Mouse (Mus musculus) MEL (cell line): ENCODE data around the gene Magix. TPM values are rescaled to one million over a fixed set of nuclear protein-coding genes. Genes with fewer than 3 reads are reported as not detected.

ENCODE experiments used
- DNase-seq: peaks from one replicate; pipeline ENCODE4 v3.0.0; 2011; ENCODE audit warnings: low read depth, low spot score
- H3K27ac ChIP-seq: 2 replicates; pipeline ENCODE4 v1.5.1; 2012; ENCODE audit warnings: low read depth, mild to moderate bottlenecking, control low read depth, low read length, moderate library complexity; ENCODE audit not compliant: control insufficient read depth
- H3K27me3 ChIP-seq, 2 experiments: fragments of 150-350 bp in 1 of 2; sonication (generic) in 1 of 2; 2 replicates each; pipeline ENCODE4 v1.6.1; 2012; ENCODE audit warnings: low read length in 2 of 2, mild to moderate bottlenecking in 2 of 2, improper control_type of control experiment in 1 of 2, moderate library complexity in 1 of 2; ENCODE audit not compliant: insufficient read depth in 2 of 2, control insufficient read depth in 1 of 2
- H3K36me3 ChIP-seq, 2 experiments: 2 replicates each; pipeline ENCODE4 v1.6.1; 2012 to 2014; ENCODE audit warnings: low read length in 2 of 2, improper control_type of control experiment in 1 of 2, inconsistent platforms in 1 of 2, mild to moderate bottlenecking in 1 of 2; ENCODE audit not compliant: insufficient read depth in 2 of 2, control insufficient read depth in 1 of 2
- H3K4me1 ChIP-seq, 2 experiments: fragments of 150-350 bp in 1 of 2; sonication (generic) in 1 of 2; 2 replicates each; pipeline ENCODE4 v1.6.1; 2012; ENCODE audit warnings: low read length in 2 of 2, improper control_type of control experiment in 1 of 2, mild to moderate bottlenecking in 1 of 2; ENCODE audit not compliant: insufficient read depth in 2 of 2, control insufficient read depth in 1 of 2
- H3K4me3 ChIP-seq, 2 experiments: fragments of 150-350 bp in 1 of 2; sonication (generic) in 1 of 2; 2 replicates each; pipeline ENCODE4 v1.5.1; 2012; ENCODE audit warnings: low read depth in 2 of 2, low read length in 2 of 2, mild to moderate bottlenecking in 2 of 2, moderate library complexity in 2 of 2, control low read depth in 1 of 2, improper control_type of control experiment in 1 of 2; ENCODE audit not compliant: control insufficient read depth in 1 of 2, insufficient read depth in 1 of 2
- H3K79me2 ChIP-seq: 2 replicates; pipeline ENCODE4 v1.6.1; 2012; ENCODE audit warnings: mild to moderate bottlenecking, low read length, moderate library complexity; ENCODE audit not compliant: control insufficient read depth, poor library complexity, insufficient read depth
- H3K9ac ChIP-seq: 2 replicates; pipeline ENCODE4 v1.6.1; 2012; ENCODE audit warnings: low read depth, mild to moderate bottlenecking, control low read depth, low read length, moderate library complexity; ENCODE audit not compliant: control insufficient read depth, poor library complexity, severe bottlenecking
- H3K9me3 ChIP-seq: fragments of 150-350 bp; sonication (generic); replicated peaks from 2 replicates; pipeline ENCODE4 v1.6.1; 2012; ENCODE audit warnings: mild to moderate bottlenecking, low read length, improper control_type of control experiment, moderate library complexity; ENCODE audit not compliant: insufficient read depth
- BHLHE40 ChIP-seq: IDR thresholded peaks from 2 replicates; pipeline ENCODE4 v1.6.1; 2012; ENCODE audit warnings: low read depth, mild to moderate bottlenecking, inconsistent platforms, low read length, improper control_type of control experiment, borderline replicate concordance
- CHD1 ChIP-seq: IDR thresholded peaks from 2 replicates; pipeline ENCODE4 v1.6.1; 2012; ENCODE audit warnings: low read depth, mild to moderate bottlenecking, inconsistent platforms, low read length, improper control_type of control experiment
- CTCF ChIP-seq, 3 experiments: IDR thresholded peaks in 2 of 3; conservative IDR thresholded peaks in 1 of 3; 2 replicates each; pipeline ENCODE4 v1.5.1; 2011 to 2012; ENCODE audit warnings: low read length in 3 of 3, low read depth in 2 of 3, mild to moderate bottlenecking in 2 of 3, improper control_type of control experiment in 1 of 3, inconsistent platforms in 1 of 3, mixed read lengths in 1 of 3, moderate library complexity in 1 of 3; ENCODE audit not compliant: control insufficient read depth in 1 of 3, insufficient read depth in 1 of 3, poor library complexity in 1 of 3, severe bottlenecking in 1 of 3
- ETS1 ChIP-seq: IDR thresholded peaks from 2 replicates; pipeline ENCODE4 v1.6.1; 2012; ENCODE audit warnings: low read depth, mild to moderate bottlenecking, inconsistent platforms, low read length, improper control_type of control experiment, moderate library complexity
- GATA1 ChIP-seq: IDR thresholded peaks from 2 replicates; pipeline ENCODE4 v1.6.1; 2011; ENCODE audit warnings: low read depth, low read length, improper control_type of control experiment
- HCFC1 ChIP-seq: IDR thresholded peaks from 2 replicates; pipeline ENCODE4 v1.6.1; 2012; ENCODE audit warnings: low read depth, mild to moderate bottlenecking, inconsistent platforms, low read length, improper control_type of control experiment, moderate library complexity
- JUND ChIP-seq: IDR thresholded peaks from 2 replicates; pipeline ENCODE4 v1.6.1; 2011; ENCODE audit warnings: low read depth, mild to moderate bottlenecking, improper control_type of control experiment, low read length
- KAT2A ChIP-seq: conservative IDR thresholded peaks from 2 replicates; pipeline ENCODE4 v1.6.1; 2012; ENCODE audit warnings: low read depth, low read length, improper control_type of control experiment, inconsistent platforms
- MAFK ChIP-seq: IDR thresholded peaks from 2 replicates; pipeline ENCODE4 v1.6.1; 2011; ENCODE audit warnings: low read depth, mild to moderate bottlenecking, low read length, improper control_type of control experiment, borderline replicate concordance
- MAX ChIP-seq: IDR thresholded peaks from 2 replicates; pipeline ENCODE4 v1.6.1; 2011; ENCODE audit warnings: low read length, improper control_type of control experiment
- MEF2A ChIP-seq: IDR thresholded peaks from 2 replicates; pipeline ENCODE4 v1.6.1; 2014; ENCODE audit warnings: low read depth, mild to moderate bottlenecking, inconsistent platforms, low read length, improper control_type of control experiment; ENCODE audit not compliant: poor library complexity, insufficient replicate concordance, severe bottlenecking; ENCODE audit errors: extremely low read depth
- MYC ChIP-seq: IDR thresholded peaks from 2 replicates; pipeline ENCODE4 v1.6.1; 2011; ENCODE audit warnings: low read depth, mild to moderate bottlenecking, low read length, improper control_type of control experiment, moderate library complexity
- NRF1 ChIP-seq: IDR thresholded peaks from 2 replicates; pipeline ENCODE4 v1.6.1; 2014; ENCODE audit warnings: low read depth, mild to moderate bottlenecking, inconsistent platforms, low read length, improper control_type of control experiment, moderate library complexity; ENCODE audit not compliant: poor library complexity, insufficient read depth, severe bottlenecking
- POLR2A ChIP-seq, 2 experiments: IDR thresholded peaks; 2 replicates each; pipeline ENCODE4 v1.6.1; 2011 to 2012; ENCODE audit warnings: low read length in 2 of 2, mild to moderate bottlenecking in 2 of 2, control low read depth in 1 of 2, improper control_type of control experiment in 1 of 2, low read depth in 1 of 2, moderate library complexity in 1 of 2; ENCODE audit not compliant: control insufficient read depth in 1 of 2, insufficient read depth in 1 of 2, poor library complexity in 1 of 2
- RAD21 ChIP-seq: IDR thresholded peaks from 2 replicates; pipeline ENCODE4 v1.6.1; 2011; ENCODE audit warnings: mild to moderate bottlenecking, low read depth, low read length, improper control_type of control experiment
- SMC3 ChIP-seq: IDR thresholded peaks from 2 replicates; pipeline ENCODE4 v1.6.1; 2011; ENCODE audit warnings: low read depth, low read length, improper control_type of control experiment
- TAL1 ChIP-seq: IDR thresholded peaks from 2 replicates; pipeline ENCODE4 v1.6.1; 2012; ENCODE audit warnings: mild to moderate bottlenecking, inconsistent platforms, low read length, moderate library complexity, mixed read lengths
- TCF12 ChIP-seq: IDR thresholded peaks from 2 replicates; pipeline ENCODE4 v1.6.1; 2014; ENCODE audit warnings: low read depth, mild to moderate bottlenecking, inconsistent platforms, low read length, improper control_type of control experiment, moderate library complexity
- USF1 ChIP-seq: IDR thresholded peaks from 2 replicates; pipeline ENCODE4 v1.6.1; 2014; ENCODE audit warnings: low read depth, mild to moderate bottlenecking, inconsistent platforms, low read length, improper control_type of control experiment, moderate library complexity
- ZC3H11A ChIP-seq: IDR thresholded peaks from 2 replicates; pipeline ENCODE4 v1.6.1; 2012; ENCODE audit warnings: low read depth, mild to moderate bottlenecking, inconsistent platforms, low read length, improper control_type of control experiment
- ZKSCAN1 ChIP-seq: IDR thresholded peaks from 2 replicates; pipeline ENCODE4 v1.6.1; 2012; ENCODE audit warnings: low read depth, mild to moderate bottlenecking, inconsistent platforms, low read length, improper control_type of control experiment, moderate library complexity
- ZMIZ1 ChIP-seq: IDR thresholded peaks from 2 replicates; pipeline ENCODE4 v1.6.1; 2012; ENCODE audit warnings: low read depth, mild to moderate bottlenecking, inconsistent platforms, low read length, improper control_type of control experiment, moderate library complexity
- ZNF384 ChIP-seq: IDR thresholded peaks from 2 replicates; pipeline ENCODE4 v1.6.1; 2012; ENCODE audit warnings: low read depth, mild to moderate bottlenecking, inconsistent platforms, low read length, improper control_type of control experiment
- polyA plus RNA-seq, 2 experiments: library from polyadenylated mRNA; stranded (reverse) in 1 of 2; unstranded in 1 of 2; fragments of >175 nt in 1 of 2; fragments of >200 nt in 1 of 2; gene quantifications; 2 replicates each; pipeline versions ENCODE4 v1.2.1 to v1.2.4; 2012; ENCODE audit warnings: low replicate concordance in 2 of 2, low read depth in 1 of 2; ENCODE audit not compliant: insufficient read length in 2 of 2, insufficient read depth in 1 of 2, missing spikeins in 1 of 2
- total RNA-seq: library from RNA; depleted of rRNA; stranded (reverse); fragments of 300-350 nt; gene quantifications from 2 replicates; pipeline ENCODE4 v1.2.3, GENCODE M21; 2012

Magix gene
- total and polyA plus RNA-seq, 3 experiments = 0.15 to 0.33 TPM; not detected in 1

DNA sequence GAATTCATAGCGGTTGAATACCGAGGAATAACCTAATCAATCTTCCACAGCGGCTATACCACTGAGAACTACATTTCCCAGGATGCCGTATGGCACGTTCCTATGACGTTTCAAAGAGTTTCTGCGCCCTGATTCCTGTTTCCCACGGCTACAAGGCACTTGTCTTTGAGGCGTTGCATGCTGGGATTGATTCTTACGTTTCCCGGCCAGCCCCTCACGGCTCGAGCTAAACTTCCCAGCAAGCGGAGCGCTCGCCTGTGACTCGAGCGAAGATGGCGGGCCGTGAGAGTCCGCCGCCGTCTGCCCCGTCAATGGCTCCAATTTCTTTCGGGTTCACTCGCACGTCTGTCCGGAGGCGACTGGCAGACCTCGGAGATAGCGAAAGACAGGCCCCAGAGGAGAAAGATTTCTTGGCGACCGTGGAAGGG, 15.9 kb upstream of the Magix start, which contains the start of gene Gpkow (continued):
- TF ChIP-seq MYC = peak; percentile 83; the same call in 1 of the 2 replicates
- TF ChIP-seq TCF12 = peak; percentile 49
- TF ChIP-seq, all 39 proteins: peak for 18

DNA sequence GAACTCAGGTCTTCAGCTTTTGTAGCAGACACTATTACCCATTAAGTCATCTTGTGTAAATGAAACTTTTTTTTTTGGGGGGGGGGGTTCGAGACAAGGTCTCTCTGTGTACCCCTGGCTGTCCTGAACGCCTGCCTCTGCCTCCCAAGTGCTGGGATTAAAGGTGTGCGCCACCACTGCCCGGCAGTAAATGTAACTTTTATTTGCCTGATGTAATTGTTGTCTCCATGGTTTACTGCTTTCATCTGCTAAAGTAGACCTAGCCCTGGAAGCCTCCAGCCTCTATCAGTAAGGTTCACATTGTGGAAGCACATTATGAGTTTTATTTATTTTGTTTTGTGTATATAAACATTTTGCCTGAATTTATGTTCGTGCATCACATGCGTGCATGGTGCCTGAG, 15.5 kb upstream of the Magix start:
- Histone ChIP-seq H3K4me1 (peaks cover 0 to 9% of the 10 kb centered on the region in 2 experiments; a peak in 1 of 4 replicates), H3K27ac (no peak overlapping the region), H3K36me3 (peaks cover 0 to 6% of the 10 kb centered on the region in 2 experiments; a peak in 2 of 4 replicates), H3K79me2 (peaks cover 23% of the 10 kb centered on the region), H3K27me3 (no peaks in the 10 kb centered on the region), H3K9me3 (no peaks in the 10 kb centered on the region), H3K4me3 (peak overlapping the region; percentile 20 to 38), H3K9ac (peak overlapping the region; percentile 33; the same call in 1 of the 2 replicates)
- TF ChIP-seq MAX (no peak), HCFC1 (no peak), ZMIZ1 (no peak), RAD21 (no peak), ETS1 (no peak), SMC3 (no peak), KAT2A (no peak), MEF2A (no peak), TAL1 (no peak), CHD1 (no peak), USF1 (no peak), POLR2A (IDR thresholded peaks at IDR 0.05; ENCODE audit: control insufficient read depth in 1 of 2, insufficient read depth in 1 of 2, low read depth in 1 of 2, low read length in 2 of 2, poor library complexity in 1 of 2) (no peak)
- DNase-seq = no peak

DNA sequence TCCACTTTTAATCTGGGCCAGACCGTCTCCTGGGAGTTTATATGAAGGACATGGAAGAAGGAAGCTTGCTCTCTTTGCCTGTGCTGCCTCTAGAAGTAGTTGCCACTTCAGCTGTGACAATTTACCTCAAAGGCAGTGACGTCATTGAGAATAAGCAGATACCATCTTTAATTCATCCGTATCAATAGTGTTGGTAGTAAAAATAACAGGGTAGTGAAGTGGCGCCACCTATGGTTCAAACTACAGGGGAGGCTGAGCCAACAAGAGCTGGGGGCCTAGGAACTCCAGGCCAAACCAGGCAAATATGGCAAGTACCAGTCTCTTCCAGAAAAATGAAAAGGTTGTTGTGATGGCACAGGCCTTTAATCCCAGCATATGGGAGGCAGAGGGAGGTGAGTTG, 11.8 kb upstream of the Magix start:
- TF ChIP-seq RAD21 (peak; percentile 83), JUND (0 out of 2 replicates have a peak, but pooled peaks have one; percentile 32), GATA1 (0 out of 2 replicates have a peak, but pooled peaks have one; percentile 43), ZC3H11A (peak; percentile 74), HCFC1 (0 out of 2 replicates have a peak, but pooled peaks have one; percentile 41), SMC3 (peak; percentile 78), NRF1 (no peak), MAFK (no peak), BHLHE40 (0 out of 2 replicates have a peak, but pooled peaks have one; percentile 38), ZKSCAN1 (no peak), CTCF (IDR thresholded peaks at IDR 0.05 in 2 of 3, conservative IDR thresholded peaks at IDR 0.05 in 1 of 3; ENCODE audit: control insufficient read depth in 1 of 3, insufficient read depth in 1 of 3, low read depth in 2 of 3, low read length in 3 of 3, poor library complexity in 1 of 3, severe bottlenecking in 1 of 3) (peak; percentile 61 to 83 (median 67)), ZNF384 (peak; percentile 40; the same call in 1 of the 2 replicates)
- TF ChIP-seq, all 39 proteins: peak for 9
- peak; percentile 72 for DNase-seq
- H3K9ac ChIP-seq = no peak overlapping the region
- peaks cover 8% of the 10 kb centered on the region for H3K79me2 ChIP-seq
- H3K9me3 ChIP-seq = no peaks in the 10 kb centered on the region
- H3K27ac ChIP-seq = no peak overlapping the region
- no peaks in the 10 kb centered on the region for H3K4me1 ChIP-seq
- H3K36me3 ChIP-seq = 0 out of 4 replicates have a peak, but pooled peaks cover 0 to 2% of the 10 kb centered on the region in 2 experiments
- H3K4me3 ChIP-seq = no peak overlapping the region
- H3K27me3 ChIP-seq = peaks cover 19% of the 10 kb centered on the region in 2 experiments
